Mouse (Mus musculus): Measurements from ENCODE around the gene Dis3l.

GRCm38 (mm10) chr9:64351191-64351590 is 10.1 kb upstream of the Dis3l start:
- TF ChIP-seq GATA1 (IDR thresholded peaks at IDR 0.05; ENCODE audit: borderline replicate concordance, low read length) (no peak), FLI1 (IDR thresholded peaks at IDR 0.05; ENCODE audit: low read length) (no peak)

Measured in megakaryocyte, embryonic 14.5 days (primary cell).